Mouse (Mus musculus) left cerebral cortex, postnatal 25 days (tissue): ENCODE results near the gene Ppm1g. TPM values are rescaled to one million over a fixed set of nuclear protein-coding genes. Genes with fewer than 3 reads are reported as not detected.

ENCODE experiments used
- total RNA-seq, 2 experiments: library from RNA; stranded (reverse); gene quantifications; 2 replicates each; pipeline ENCODE4 v1.2.3; 2021

Gene Ppm1g
- total RNA-seq, 2 experiments from 2014 or later, result 71.3 to 72.1 TPM

Other genes with a start within 250 kb of the Ppm1g start
- gene Atraid, start 172.4 kb downstream of the Ppm1g start, total RNA-seq, result 10 to 100 TPM; 70.8 to 71.4 TPM
- gene Slc5a6, start 171.8 kb downstream of the Ppm1g start, total RNA-seq, result 10 to 100 TPM; 12.4 to 16.7 TPM
- 10 to 100 TPM; 17.4 to 25.5 TPM for gene Cad, start 165.9 kb downstream of the Ppm1g start, total RNA-seq
- gene Dnajc5g, start 114.4 kb downstream of the Ppm1g start, total RNA-seq, result not detected
- gene Slc30a3, start 112.5 kb downstream of the Ppm1g start, total RNA-seq, result 100 to 1,000 TPM; 163 to 170 TPM
- 1 to 10 TPM; 2.5 to 4.0 TPM for gene Trim54, start 104.0 kb downstream of the Ppm1g start, total RNA-seq
- gene Ucn, start 81.9 kb downstream of the Ppm1g start, total RNA-seq, result 1 to 10 TPM; 1.5 to 2.2 TPM
- 10 to 100 TPM; 47.5 to 48.6 TPM for gene Mpv17, start 66.4 kb downstream of the Ppm1g start, total RNA-seq
- gene Gm29609, start 40.8 kb downstream of the Ppm1g start, total RNA-seq, result 1 to 10 TPM; 3.5 to 3.8 TPM
- 10 to 100 TPM; 53.3 to 57.8 TPM for gene Gtf3c2, start 40.5 kb downstream of the Ppm1g start, total RNA-seq
- 10 to 100 TPM; 72.2 to 75.5 TPM for gene Snx17, start 27.5 kb downstream of the Ppm1g start, total RNA-seq
- 10 to 100 TPM; 39.0 to 44.2 TPM for gene Eif2b4, start 27.3 kb downstream of the Ppm1g start, total RNA-seq
- 10 to 100 TPM; 27.1 to 27.3 TPM for gene Zfp513, start 18.4 kb downstream of the Ppm1g start, total RNA-seq
- 10 to 100 TPM; 81.8 to 83.1 TPM for gene Nrbp1, start 20.2 kb upstream of the Ppm1g start, total RNA-seq
- gene Gm9970, start 20.5 kb upstream of the Ppm1g start, total RNA-seq, result not detected
- gene Krtcap3, start 31.0 kb upstream of the Ppm1g start, total RNA-seq, result 1 to 10 TPM; 1.3 to 2.4 TPM
- gene Ift172, start 70.4 kb upstream of the Ppm1g start, total RNA-seq, result 10 to 100 TPM; 78.8 to 91.5 TPM
- 100 to 1,000 TPM; 134 to 158 TPM for gene Fndc4, start 75.4 kb upstream of the Ppm1g start, total RNA-seq
- gene Gckr, start 76.8 kb upstream of the Ppm1g start, total RNA-seq, result not detected
- 10 to 100 TPM; 48.8 to 49.0 TPM for gene Zfp512, start 231.7 kb upstream of the Ppm1g start, total RNA-seq